Mouse (Mus musculus) MEL (cell line): ENCODE results near the gene Dmrtc1b. TPM values are rescaled to one million over a fixed set of nuclear protein-coding genes. Genes with fewer than 3 reads are reported as not detected.
"Not testable (repeated sequence)": the region's sequence is repeated elsewhere in the genome, so short reads cannot be mapped to it uniquely, and the experiment has no call there.

Experiments used
- DNase-seq: peaks from one replicate; pipeline ENCODE4 v3.0.0; 2011; ENCODE audit warnings: low read depth, low spot score
- H3K27ac ChIP-seq: 2 replicates; pipeline ENCODE4 v1.5.1; 2012; ENCODE audit warnings: low read depth, mild to moderate bottlenecking, control low read depth, low read length, moderate library complexity; ENCODE audit not compliant: control insufficient read depth
- H3K27me3 ChIP-seq, 2 experiments: fragments of 150-350 bp in 1 of 2; sonication (generic) in 1 of 2; 2 replicates each; pipeline ENCODE4 v1.6.1; 2012; ENCODE audit warnings: low read length in 2 of 2, mild to moderate bottlenecking in 2 of 2, improper control_type of control experiment in 1 of 2, moderate library complexity in 1 of 2; ENCODE audit not compliant: insufficient read depth in 2 of 2, control insufficient read depth in 1 of 2
- H3K36me3 ChIP-seq, 2 experiments: 2 replicates each; pipeline ENCODE4 v1.6.1; 2012 to 2014; ENCODE audit warnings: low read length in 2 of 2, improper control_type of control experiment in 1 of 2, inconsistent platforms in 1 of 2, mild to moderate bottlenecking in 1 of 2; ENCODE audit not compliant: insufficient read depth in 2 of 2, control insufficient read depth in 1 of 2
- H3K4me1 ChIP-seq, 2 experiments: fragments of 150-350 bp in 1 of 2; sonication (generic) in 1 of 2; 2 replicates each; pipeline ENCODE4 v1.6.1; 2012; ENCODE audit warnings: low read length in 2 of 2, improper control_type of control experiment in 1 of 2, mild to moderate bottlenecking in 1 of 2; ENCODE audit not compliant: insufficient read depth in 2 of 2, control insufficient read depth in 1 of 2
- H3K4me3 ChIP-seq, 2 experiments: fragments of 150-350 bp in 1 of 2; sonication (generic) in 1 of 2; 2 replicates each; pipeline ENCODE4 v1.5.1; 2012; ENCODE audit warnings: low read depth in 2 of 2, low read length in 2 of 2, mild to moderate bottlenecking in 2 of 2, moderate library complexity in 2 of 2, control low read depth in 1 of 2, improper control_type of control experiment in 1 of 2; ENCODE audit not compliant: control insufficient read depth in 1 of 2, insufficient read depth in 1 of 2
- H3K79me2 ChIP-seq: 2 replicates; pipeline ENCODE4 v1.6.1; 2012; ENCODE audit warnings: mild to moderate bottlenecking, low read length, moderate library complexity; ENCODE audit not compliant: control insufficient read depth, poor library complexity, insufficient read depth
- H3K9ac ChIP-seq: 2 replicates; pipeline ENCODE4 v1.6.1; 2012; ENCODE audit warnings: low read depth, mild to moderate bottlenecking, control low read depth, low read length, moderate library complexity; ENCODE audit not compliant: control insufficient read depth, poor library complexity, severe bottlenecking
- H3K9me3 ChIP-seq: fragments of 150-350 bp; sonication (generic); replicated peaks from 2 replicates; pipeline ENCODE4 v1.6.1; 2012; ENCODE audit warnings: mild to moderate bottlenecking, low read length, improper control_type of control experiment, moderate library complexity; ENCODE audit not compliant: insufficient read depth
- CTCF ChIP-seq, 3 experiments: IDR thresholded peaks in 2 of 3; conservative IDR thresholded peaks in 1 of 3; 2 replicates each; pipeline ENCODE4 v1.5.1; 2011 to 2012; ENCODE audit warnings: low read length in 3 of 3, low read depth in 2 of 3, mild to moderate bottlenecking in 2 of 3, improper control_type of control experiment in 1 of 3, inconsistent platforms in 1 of 3, mixed read lengths in 1 of 3, moderate library complexity in 1 of 3; ENCODE audit not compliant: control insufficient read depth in 1 of 3, insufficient read depth in 1 of 3, poor library complexity in 1 of 3, severe bottlenecking in 1 of 3
- SMC3 ChIP-seq: IDR thresholded peaks from 2 replicates; pipeline ENCODE4 v1.6.1; 2011; ENCODE audit warnings: low read depth, low read length, improper control_type of control experiment
- polyA plus RNA-seq, 2 experiments: library from polyadenylated mRNA; stranded (reverse) in 1 of 2; unstranded in 1 of 2; fragments of >175 nt in 1 of 2; fragments of >200 nt in 1 of 2; gene quantifications; 2 replicates each; pipeline versions ENCODE4 v1.2.1 to v1.2.4; 2012; ENCODE audit warnings: low replicate concordance in 2 of 2, low read depth in 1 of 2; ENCODE audit not compliant: insufficient read length in 2 of 2, insufficient read depth in 1 of 2, missing spikeins in 1 of 2
- total RNA-seq: library from RNA; depleted of rRNA; stranded (reverse); fragments of 300-350 nt; gene quantifications from 2 replicates; pipeline ENCODE4 v1.2.3, GENCODE M21; 2012; rRNA removed

Gene Dmrtc1b
- total and polyA plus RNA-seq, 3 experiments = not detected

DNA sequence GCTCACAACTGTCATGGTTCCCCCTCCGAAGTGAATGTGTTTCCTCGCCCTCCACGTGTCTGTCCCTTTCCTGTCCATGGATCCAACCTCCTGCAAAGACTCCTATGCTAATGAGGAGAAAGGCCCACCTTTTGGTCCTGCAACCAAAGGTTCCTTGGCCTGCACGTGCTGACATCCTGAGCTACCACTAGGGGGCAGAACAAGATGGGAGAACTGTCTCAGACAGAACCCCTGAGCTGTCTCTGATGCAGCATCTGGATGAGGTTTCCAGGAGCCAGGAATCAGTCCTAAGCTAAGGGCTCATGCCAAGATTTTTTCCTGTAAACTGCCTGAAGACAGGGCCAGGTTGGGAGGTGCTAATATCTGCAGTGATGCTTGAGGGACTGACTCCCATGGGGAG lies 18.4 kb upstream of the Dmrtc1b start:
- H3K9ac ChIP-seq = not testable (repeated sequence)

DNA sequence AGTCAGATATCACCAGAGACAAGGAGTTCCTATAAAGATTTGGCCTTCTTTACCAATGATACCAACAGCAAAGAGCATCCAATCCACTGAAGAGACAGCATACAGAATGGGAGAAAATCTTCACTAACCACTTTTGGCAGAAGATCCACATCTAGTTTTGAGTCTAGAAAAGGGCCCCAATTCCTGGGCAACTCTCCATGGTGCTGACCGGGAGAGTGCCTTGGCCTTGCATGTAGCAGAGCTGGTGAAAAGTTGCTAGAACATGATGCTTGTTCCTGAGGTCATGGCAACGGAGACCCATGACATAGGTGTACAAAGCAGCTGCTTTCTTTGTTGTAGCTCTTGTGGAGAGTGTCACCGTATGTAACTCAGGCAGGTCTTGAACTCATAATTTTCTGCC lies 7.0 kb upstream of the Dmrtc1b start:
- H3K79me2 ChIP-seq, H3K27ac ChIP-seq, H3K4me3 ChIP-seq, H3K27me3 ChIP-seq, H3K9me3 ChIP-seq, H3K4me1 ChIP-seq, H3K36me3 ChIP-seq, H3K9ac ChIP-seq: not testable (repeated sequence)
- DNase-seq = peak; percentile 17

More for the DNA sequence above, 18.4 kb upstream of the Dmrtc1b start:
- not testable (repeated sequence) for H3K27me3 ChIP-seq, H3K79me2 ChIP-seq, H3K27ac ChIP-seq, H3K9me3 ChIP-seq, H3K4me3 ChIP-seq, H3K4me1 ChIP-seq, H3K36me3 ChIP-seq
- TF ChIP-seq SMC3 (0 out of 2 replicates have a peak, but pooled peaks have one; percentile 17), CTCF (IDR thresholded peaks at IDR 0.05 in 2 of 3, conservative IDR thresholded peaks at IDR 0.05 in 1 of 3; ENCODE audit: control insufficient read depth in 1 of 3, insufficient read depth in 1 of 3, low read depth in 2 of 3, low read length in 3 of 3, poor library complexity in 1 of 3, severe bottlenecking in 1 of 3) (peak in 2 of 3 experiments; percentile 33 to 41; a peak in 5 of 6 replicates)
- peak; percentile 10 for DNase-seq

DNA sequence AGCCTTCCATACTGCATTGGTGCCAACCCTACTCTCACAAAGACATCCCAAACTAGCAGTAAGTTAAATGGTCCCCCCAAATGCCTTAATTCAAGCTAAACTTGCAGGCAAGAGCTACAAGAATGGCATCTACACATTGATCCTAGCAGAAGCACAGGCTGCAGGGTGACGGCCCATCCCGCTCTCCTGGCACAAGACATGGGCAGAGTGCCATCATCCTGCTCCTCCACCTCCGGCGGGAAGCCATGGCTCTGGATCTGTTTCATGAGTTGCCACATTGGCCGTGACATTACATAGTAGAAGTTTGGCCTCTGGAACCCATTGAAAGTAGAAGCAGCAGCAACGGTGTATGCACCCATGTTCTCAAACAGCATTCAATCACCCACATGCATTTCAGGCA lies 16.6 kb downstream of the Dmrtc1b start:
- H3K79me2 ChIP-seq, DNase-seq, H3K4me1 ChIP-seq, H3K27ac ChIP-seq, H3K36me3 ChIP-seq, H3K4me3 ChIP-seq, H3K27me3 ChIP-seq, H3K9ac ChIP-seq, H3K9me3 ChIP-seq: not testable (repeated sequence)

Other genes starting within 250 kb of the Dmrtc1b start
- 8.8 and 10.0 TPM in 2 replicates for gene Hdac8, start 202.5 kb upstream of the Dmrtc1b start, total RNA-seq
- gene Hdac8, start 202.5 kb upstream of the Dmrtc1b start, polyA plus RNA-seq = 10 to 100 TPM in 1 of 2 experiments, not detected in 1; 11.8 TPM
- 2.9 and 3.0 TPM in 2 replicates for gene Phka1, start 63.6 kb upstream of the Dmrtc1b start, total RNA-seq
- gene Phka1, start 63.6 kb upstream of the Dmrtc1b start, polyA plus RNA-seq = 1 to 10 TPM in 1 of 2 experiments, not detected in 1; 3.8 TPM
- not detected in 2 replicates for gene Gm3880, start 20.9 kb upstream of the Dmrtc1b start, total RNA-seq
- gene Gm3880, start 20.9 kb upstream of the Dmrtc1b start, polyA plus RNA-seq = not detected
- not detected in 2 replicates for gene Gm9112, start 230 bp upstream of the Dmrtc1b start, total RNA-seq
- gene Gm9112, start 230 bp upstream of the Dmrtc1b start, polyA plus RNA-seq = not detected
- gene Dmrtc1c1, start 95.1 kb downstream of the Dmrtc1b start, total RNA-seq = not detected in 2 replicates
- gene Dmrtc1c1, start 95.1 kb downstream of the Dmrtc1b start, polyA plus RNA-seq = not detected
- gene Dmrtc1c2, start 146.8 kb downstream of the Dmrtc1b start, total RNA-seq = not detected in 2 replicates
- not detected for gene Dmrtc1c2, start 146.8 kb downstream of the Dmrtc1b start, polyA plus RNA-seq
- gene 1700031F05Rik, start 160.1 kb downstream of the Dmrtc1b start, total RNA-seq = not detected in 2 replicates
- not detected for gene 1700031F05Rik, start 160.1 kb downstream of the Dmrtc1b start, polyA plus RNA-seq
- not detected in 2 replicates for gene Dmrtc1a, start 200.8 kb downstream of the Dmrtc1b start, total RNA-seq
- gene Dmrtc1a, start 200.8 kb downstream of the Dmrtc1b start, polyA plus RNA-seq = not detected
- not detected in 2 replicates for gene 1700011M02Rik, start 201.0 kb downstream of the Dmrtc1b start, total RNA-seq
- gene 1700011M02Rik, start 201.0 kb downstream of the Dmrtc1b start, polyA plus RNA-seq = not detected
- gene 1700018G05Rik, start 220.5 kb downstream of the Dmrtc1b start, total RNA-seq = not detected in 2 replicates
- gene 1700018G05Rik, start 220.5 kb downstream of the Dmrtc1b start, polyA plus RNA-seq = not detected